Mouse (Mus musculus) thymus, adult 2 months (tissue): ENCODE data around the gene Tubg2. TPM values are rescaled to one million over a fixed set of nuclear protein-coding genes. Genes with fewer than 3 reads are reported as not detected.

ENCODE experiments used
- DNase-seq: peaks from one replicate; pipeline ENCODE4 v3.0.0; 2021
- H3K27ac ChIP-seq: fragments of 200-500 bp; 2 replicates; pipeline ENCODE4 v1.5.1; 2012; ENCODE audit warnings: low read length, control low read depth; ENCODE audit not compliant: control insufficient read depth, insufficient read depth
- H3K27me3 ChIP-seq: fragments of 200-500 bp; 2 replicates; pipeline ENCODE4 v1.6.1; 2012; ENCODE audit warnings: mild to moderate bottlenecking, low read length, moderate library complexity, mixed read lengths; ENCODE audit not compliant: control insufficient read depth, insufficient read depth
- H3K36me3 ChIP-seq: fragments of 200-500 bp; 2 replicates; pipeline ENCODE4 v1.6.1; 2012; ENCODE audit warnings: mild to moderate bottlenecking, low read length, moderate library complexity; ENCODE audit not compliant: control insufficient read depth, insufficient read depth
- H3K4me1 ChIP-seq: fragments of 200-500 bp; replicated peaks from 2 replicates; pipeline ENCODE4 v1.6.1; 2012; ENCODE audit warnings: low read length; ENCODE audit not compliant: control insufficient read depth, insufficient read depth
- H3K4me3 ChIP-seq: fragments of 200-500 bp; 2 replicates; pipeline ENCODE4 v1.5.1; 2012; ENCODE audit warnings: mild to moderate bottlenecking, low read length, control low read depth, moderate library complexity; ENCODE audit not compliant: control insufficient read depth, insufficient read depth
- CTCF ChIP-seq: fragments of 200-500 bp; IDR thresholded peaks from 2 replicates; pipeline ENCODE4 v1.5.1; 2012; ENCODE audit warnings: mild to moderate bottlenecking, control low read depth, low read length, moderate library complexity, borderline replicate concordance; ENCODE audit not compliant: control insufficient read depth, poor library complexity, insufficient read depth; ENCODE audit errors: extremely low read depth
- POLR2A ChIP-seq: fragments of 200-500 bp; IDR thresholded peaks from 2 replicates; pipeline ENCODE4 v1.6.1; 2012; ENCODE audit warnings: mild to moderate bottlenecking, low read length, control low read depth, moderate library complexity; ENCODE audit not compliant: control insufficient read depth, poor library complexity, insufficient read depth; ENCODE audit errors: extremely low read depth
- WGBS: fragments of 180-500 bp; shearing (Covaris S2); methylation state at CpG from one replicate; pipeline ENCODE4 v1.1.7; 2018; 5-methylcytosine and 5-hydroxymethylcytosine counted together
- polyA plus RNA-seq: library from polyadenylated mRNA; depleted of rRNA; stranded (reverse); fragments of >200 nt; gene quantifications from 2 replicates; pipeline ENCODE4 v1.2.3, GENCODE M21; 2012

Gene Tubg2
- polyA plus RNA-seq, 1 experiment = 3.3 TPM

- Histone ChIP-seq H3K27me3 (no peaks in the 10 kb centered on the region), H3K27ac (no peak overlapping the region), H3K36me3 (no peaks in the 10 kb centered on the region), H3K4me3 (no peak overlapping the region), H3K4me1 (no peaks in the 10 kb centered on the region)
- TF ChIP-seq POLR2A (no peak), CTCF (no peak)
- WGBS = 86% methylated on average over 14 of the region's 14 CpGs
- DNase-seq = no peak
Observed at GRCm38 (mm10) chr11:101182771-101183517, 27.2 kb downstream of the Tubg2 start.

- H3K4me1 ChIP-seq = peaks cover 3% of the 10 kb centered on the region; the same call in 1 of the 2 replicates
- H3K36me3 ChIP-seq = no peaks in the 10 kb centered on the region
- H3K4me3 ChIP-seq = no peak overlapping the region
- H3K27me3 ChIP-seq = no peaks in the 10 kb centered on the region
- no peak for DNase-seq
- TF ChIP-seq POLR2A (no peak), CTCF (no peak)
- no peak overlapping the region for H3K27ac ChIP-seq
- WGBS = 92% methylated on average over 12 of the region's 12 CpGs
Observed at GRCm38 (mm10) chr11:101184984-101185383, 29.3 kb downstream of the Tubg2 start.

GRCm38 (mm10) chr11:101185441-101185840 lies 29.7 kb downstream of the Tubg2 start:
- Histone ChIP-seq H3K27ac (no peak overlapping the region), H3K36me3 (no peaks in the 10 kb centered on the region), H3K4me1 (peaks cover 5% of the 10 kb centered on the region; the same call in 1 of the 2 replicates), H3K4me3 (no peak overlapping the region), H3K27me3 (no peaks in the 10 kb centered on the region)
- DNase-seq = no peak
- WGBS = 98% methylated on average over 4 of the region's 4 CpGs
- TF ChIP-seq POLR2A (no peak), CTCF (no peak)

GRCm38 (mm10) chr11:101186526-101187247 lies 31.0 kb downstream of the Tubg2 start:
- WGBS = 95% methylated on average over 27 of the region's 27 CpGs
- Histone ChIP-seq H3K36me3 (no peaks in the 10 kb centered on the region), H3K27ac (no peak overlapping the region), H3K27me3 (no peaks in the 10 kb centered on the region), H3K4me1 (peaks cover 5% of the 10 kb centered on the region; the same call in 1 of the 2 replicates), H3K4me3 (no peak overlapping the region)
- DNase-seq = no peak
- TF ChIP-seq POLR2A (no peak), CTCF (no peak)

GRCm38 (mm10) chr11:101187541-101187940 lies 31.8 kb downstream of the Tubg2 start:
- WGBS = 96% methylated on average over 5 of the region's 5 CpGs

GRCm38 (mm10) chr11:101188166-101188805 lies 32.6 kb downstream of the Tubg2 start:
- WGBS = 96% methylated on average over 11 of the region's 11 CpGs
- H3K36me3 ChIP-seq = no peaks in the 10 kb centered on the region; the same call in 1 of the 2 replicates
- H3K27ac ChIP-seq = no peak overlapping the region
- no peak for TF ChIP-seq CTCF
- no peak for TF ChIP-seq POLR2A
- no peak overlapping the region for H3K4me3 ChIP-seq
- no peaks in the 10 kb centered on the region for H3K27me3 ChIP-seq
- H3K4me1 ChIP-seq = peaks cover 11% of the 10 kb centered on the region; the same call in 1 of the 2 replicates
- no peak for DNase-seq

More at GRCm38 (mm10) chr11:101187541-101187940, 31.8 kb downstream of the Tubg2 start:
- Histone ChIP-seq H3K27me3 (no peaks in the 10 kb centered on the region), H3K4me3 (no peak overlapping the region), H3K4me1 (peaks cover 5% of the 10 kb centered on the region; the same call in 1 of the 2 replicates), H3K27ac (no peak overlapping the region), H3K36me3 (no peaks in the 10 kb centered on the region)
- TF ChIP-seq POLR2A (no peak), CTCF (no peak)
- DNase-seq = no peak
